Mouse (Mus musculus): ENCODE data around the gene Fbxo34. TPM values are rescaled to one million over a fixed set of nuclear protein-coding genes. Genes with fewer than 3 reads are reported as not detected.
"Not testable (repeated sequence)": the region's sequence is repeated elsewhere in the genome, so short reads cannot be mapped to it uniquely, and the experiment has no call there.

The Fbxo34 gene
- polyA plus RNA-seq, 1 experiment from 2014 or later = 22.0 TPM

DNA sequence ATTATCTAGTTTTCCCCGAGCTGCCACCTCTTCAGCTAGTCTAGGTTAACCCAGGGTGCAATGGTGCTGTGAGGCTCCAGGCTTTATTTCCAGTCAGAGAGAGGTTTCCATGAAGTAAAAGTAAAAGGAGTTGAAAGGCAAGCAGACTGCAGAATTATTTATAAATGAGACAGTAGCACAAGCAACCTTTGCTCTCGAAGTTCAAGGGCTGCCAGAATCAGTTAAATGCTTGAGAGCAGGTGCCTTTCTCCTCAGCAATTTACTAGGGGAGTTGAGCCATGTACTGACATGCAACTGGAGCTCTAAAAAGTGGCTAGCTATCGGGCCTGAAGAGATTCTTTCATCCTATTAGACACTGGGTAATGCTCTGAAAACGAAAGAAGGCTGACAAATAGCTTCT, 112.9 kb downstream of the Fbxo34 start:
- Histone ChIP-seq H3K36me3 (ENCODE audit: control insufficient read depth, insufficient read depth) (no peaks in the 10 kb centered on the region), H3K9ac (ENCODE audit: low read depth, low read length) (no peak overlapping the region), H3K4me1 (replicated peaks; ENCODE audit: control insufficient read depth, insufficient read depth, low read length) (no peaks in the 10 kb centered on the region), H3K4me2 (replicated peaks; ENCODE audit: low read depth) (no peak overlapping the region), H3K4me3 (ENCODE audit: low read depth, low read length) (no peak overlapping the region), H3K9me3 (ENCODE audit: control insufficient read depth) (no peaks in the 10 kb centered on the region), H3K27me3 (replicated peaks; ENCODE audit: control insufficient read depth, insufficient read depth, low read length) (no peaks in the 10 kb centered on the region), H3K27ac (ENCODE audit: low read depth, low read length) (no peak overlapping the region)
- TF ChIP-seq CTCF (IDR thresholded peaks at IDR 0.05; ENCODE audit: low read depth) = no peak
- WGBS = 80% methylated on average over 4 of the region's 4 CpGs
- no peak for ATAC-seq

DNA sequence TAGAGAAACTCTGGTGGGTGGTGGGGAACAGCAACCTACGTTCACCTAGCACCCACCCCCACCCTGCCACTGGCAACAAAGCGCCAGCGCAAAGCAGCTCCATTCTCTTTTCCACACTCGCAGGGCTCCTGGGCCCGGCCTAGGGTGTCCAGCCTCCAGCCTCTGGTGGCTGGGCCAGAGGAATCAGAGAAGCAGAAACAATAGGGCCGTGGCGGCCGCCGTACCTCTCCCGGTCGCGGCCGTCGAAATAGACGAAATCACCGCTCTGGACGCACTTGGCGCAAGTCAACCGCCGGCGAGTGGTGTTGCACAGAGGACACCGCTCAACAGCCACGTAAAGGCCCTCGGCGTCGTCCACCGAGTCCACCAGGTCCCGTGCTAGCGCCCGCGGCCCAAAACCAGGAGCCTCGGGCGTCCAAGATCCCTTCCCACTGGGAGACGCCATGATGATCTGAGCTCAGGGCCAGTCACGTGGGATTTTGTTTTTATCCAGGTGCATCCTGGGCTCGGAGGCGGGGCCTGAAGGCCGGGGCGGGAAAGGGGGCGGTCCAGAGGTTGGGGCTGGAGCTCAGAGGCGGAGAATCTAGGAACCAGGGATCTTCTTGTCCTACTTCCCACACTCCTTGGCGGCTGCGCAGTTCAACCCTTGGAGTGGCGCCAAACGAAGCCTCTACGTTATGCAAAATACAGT, 117.9 kb downstream of the Fbxo34 start:
- Histone ChIP-seq H3K27me3 (replicated peaks; ENCODE audit: control insufficient read depth, insufficient read depth, low read length) (no peaks in the 10 kb centered on the region), H3K36me3 (ENCODE audit: control insufficient read depth, insufficient read depth) (no peaks in the 10 kb centered on the region), H3K9ac (ENCODE audit: low read depth, low read length) (peak overlapping the region; percentile 85), H3K9me3 (ENCODE audit: control insufficient read depth) (no peaks in the 10 kb centered on the region), H3K27ac (ENCODE audit: low read depth, low read length) (peak overlapping the region; percentile 81), H3K4me2 (replicated peaks; ENCODE audit: low read depth) (peak overlapping the region; percentile 83), H3K4me3 (ENCODE audit: low read depth, low read length) (peak overlapping the region; percentile 91), H3K4me1 (replicated peaks; ENCODE audit: control insufficient read depth, insufficient read depth, low read length) (no peaks in the 10 kb centered on the region)
- peak; percentile 99 for ATAC-seq
- under 1% methylated on average over 46 of the region's 46 CpGs for WGBS
- no peak for TF ChIP-seq CTCF (IDR thresholded peaks at IDR 0.05; ENCODE audit: low read depth)

DNA sequence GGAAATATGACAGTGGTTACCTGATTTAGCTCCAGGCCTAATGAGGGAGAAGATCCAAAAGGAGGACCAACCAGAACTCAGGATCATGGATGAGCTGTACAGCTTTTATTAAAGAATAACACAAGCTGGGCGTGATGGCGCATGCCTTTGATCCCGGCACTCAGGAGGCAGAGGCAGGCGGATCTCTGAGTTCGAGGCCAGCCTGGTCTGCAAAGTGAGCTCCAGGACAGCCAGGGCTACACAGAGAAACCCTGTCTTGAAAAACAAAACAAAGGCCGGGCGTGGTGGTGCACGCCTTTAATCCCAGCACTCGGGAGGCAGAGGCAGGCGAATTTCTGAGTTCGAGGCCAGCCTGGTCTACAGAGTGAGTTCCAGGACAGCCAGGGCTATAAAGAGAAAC, 120.3 kb downstream of the Fbxo34 start, which contains the start of gene Atg14:
TSS of gene Atg14 (minus strand) at position 101 of the 400 bp plus-strand sequence.
- WGBS = 89% methylated on average over 11 of the region's 11 CpGs
- H3K4me1 ChIP-seq (replicated peaks; ENCODE audit: control insufficient read depth, insufficient read depth, low read length); H3K9ac ChIP-seq (ENCODE audit: low read depth, low read length); H3K36me3 ChIP-seq (ENCODE audit: control insufficient read depth, insufficient read depth); H3K27ac ChIP-seq (ENCODE audit: low read depth, low read length); H3K9me3 ChIP-seq (ENCODE audit: control insufficient read depth); H3K4me3 ChIP-seq (ENCODE audit: low read depth, low read length); ATAC-seq; H3K4me2 ChIP-seq (replicated peaks; ENCODE audit: low read depth); H3K27me3 ChIP-seq (replicated peaks; ENCODE audit: control insufficient read depth, insufficient read depth, low read length): not testable (repeated sequence)

DNA sequence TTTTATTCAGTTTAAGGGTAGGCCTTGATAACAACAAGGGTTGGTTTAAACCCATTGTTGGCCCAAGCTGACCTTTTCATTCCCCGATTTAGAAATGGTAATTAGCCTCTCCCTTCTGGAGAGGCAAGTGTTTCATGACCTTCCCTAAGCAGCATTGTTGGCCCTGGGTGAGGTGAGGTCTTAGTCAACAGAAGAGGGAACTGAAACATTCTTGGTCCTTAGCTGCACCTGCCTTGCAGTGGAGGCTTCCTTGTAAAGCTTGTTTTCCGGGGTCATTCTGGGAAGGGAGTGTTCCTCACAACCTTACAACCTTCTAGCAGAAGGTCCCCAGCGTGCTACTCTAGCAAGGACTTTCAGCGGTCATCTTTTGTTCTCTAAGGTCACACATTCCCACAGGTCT, 122.5 kb downstream of the Fbxo34 start:
- H3K27me3 ChIP-seq (replicated peaks; ENCODE audit: control insufficient read depth, insufficient read depth, low read length) = no peaks in the 10 kb centered on the region
- H3K9me3 ChIP-seq (ENCODE audit: control insufficient read depth) = no peaks in the 10 kb centered on the region
- ATAC-seq = no peak
- no peak for TF ChIP-seq CTCF (IDR thresholded peaks at IDR 0.05; ENCODE audit: low read depth)
- no peak overlapping the region for H3K4me2 ChIP-seq (replicated peaks; ENCODE audit: low read depth)
- no peak overlapping the region for H3K9ac ChIP-seq (ENCODE audit: low read depth, low read length)
- 63% methylated on average over 4 of the region's 4 CpGs for WGBS
- H3K27ac ChIP-seq (ENCODE audit: low read depth, low read length) = no peak overlapping the region
- no peaks in the 10 kb centered on the region for H3K4me1 ChIP-seq (replicated peaks; ENCODE audit: control insufficient read depth, insufficient read depth, low read length)
- H3K4me3 ChIP-seq (ENCODE audit: low read depth, low read length) = no peak overlapping the region
- H3K36me3 ChIP-seq (ENCODE audit: control insufficient read depth, insufficient read depth) = no peaks in the 10 kb centered on the region

DNA sequence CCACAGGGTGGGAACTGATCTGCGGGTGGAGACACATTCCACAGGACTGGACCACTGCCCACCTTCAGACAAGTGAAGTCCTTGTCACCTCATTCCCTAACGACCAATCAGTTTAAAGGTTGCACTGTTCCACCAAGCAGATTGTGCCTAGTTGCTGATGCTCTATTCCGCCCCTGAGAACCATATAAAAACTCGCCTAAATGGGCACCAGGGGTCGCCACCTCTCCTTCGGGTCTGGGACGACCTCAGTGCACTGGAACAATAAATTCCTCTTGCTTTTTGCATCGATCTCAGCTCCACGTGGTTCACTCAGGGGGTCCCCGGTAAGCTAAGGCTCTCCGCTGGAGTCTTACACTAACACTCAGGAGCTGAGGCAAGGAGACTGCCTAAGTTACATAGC, 124.5 kb downstream of the Fbxo34 start:
- no peaks in the 10 kb centered on the region for H3K9me3 ChIP-seq (ENCODE audit: control insufficient read depth)
- no peak overlapping the region for H3K27ac ChIP-seq (ENCODE audit: low read depth, low read length)
- H3K4me3 ChIP-seq (ENCODE audit: low read depth, low read length) = no peak overlapping the region
- H3K27me3 ChIP-seq (replicated peaks; ENCODE audit: control insufficient read depth, insufficient read depth, low read length) = no peaks in the 10 kb centered on the region
- no peak for ATAC-seq
- TF ChIP-seq CTCF (IDR thresholded peaks at IDR 0.05; ENCODE audit: low read depth) = peak; percentile 23
- H3K4me1 ChIP-seq (replicated peaks; ENCODE audit: control insufficient read depth, insufficient read depth, low read length) = no peaks in the 10 kb centered on the region
- H3K4me2 ChIP-seq (replicated peaks; ENCODE audit: low read depth) = no peak overlapping the region
- 78% methylated on average over 11 of the region's 11 CpGs for WGBS
- H3K9ac ChIP-seq (ENCODE audit: low read depth, low read length) = no peak overlapping the region
- H3K36me3 ChIP-seq (ENCODE audit: control insufficient read depth, insufficient read depth) = no peaks in the 10 kb centered on the region

DNA sequence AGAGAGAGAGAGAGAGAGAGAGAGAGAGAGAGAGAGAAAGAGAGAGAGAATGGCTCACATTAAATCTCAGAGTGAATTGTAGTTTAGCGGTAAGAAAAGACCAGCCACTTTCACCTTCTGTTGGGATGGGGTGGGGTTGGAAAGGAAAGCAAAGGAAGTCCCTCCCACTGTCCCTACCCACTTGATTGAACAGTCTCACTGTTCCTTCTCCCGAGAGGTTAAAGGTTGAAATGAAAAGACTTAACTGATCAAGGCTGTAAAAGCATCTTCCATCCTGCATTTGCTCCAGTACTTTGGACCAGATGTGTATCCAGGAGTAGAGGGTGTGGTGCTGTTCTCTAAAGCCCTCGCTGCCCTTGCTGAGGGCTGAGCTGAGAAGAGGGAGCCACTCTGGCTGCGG, 126.5 kb downstream of the Fbxo34 start:
- TF ChIP-seq CTCF (IDR thresholded peaks at IDR 0.05; ENCODE audit: low read depth) = no peak
- ATAC-seq = peak; percentile 75

More for the DNA sequence above, 126.5 kb downstream of the Fbxo34 start:
- no peaks in the 10 kb centered on the region for H3K36me3 ChIP-seq (ENCODE audit: control insufficient read depth, insufficient read depth)
- H3K4me1 ChIP-seq (replicated peaks; ENCODE audit: control insufficient read depth, insufficient read depth, low read length) = no peaks in the 10 kb centered on the region
- no peak overlapping the region for H3K27ac ChIP-seq (ENCODE audit: low read depth, low read length)
- H3K9ac ChIP-seq (ENCODE audit: low read depth, low read length) = no peak overlapping the region
- no peaks in the 10 kb centered on the region for H3K9me3 ChIP-seq (ENCODE audit: control insufficient read depth)
- WGBS = 36% methylated on average over 4 of the region's 4 CpGs
- H3K4me2 ChIP-seq (replicated peaks; ENCODE audit: low read depth) = no peak overlapping the region
- H3K27me3 ChIP-seq (replicated peaks; ENCODE audit: control insufficient read depth, insufficient read depth, low read length) = no peaks in the 10 kb centered on the region
- no peak overlapping the region for H3K4me3 ChIP-seq (ENCODE audit: low read depth, low read length)

Data from intestine, postnatal 0 days (tissue).